ENCODE assay signal across 12 mouse cellular contexts in the genomic region with DNA sequence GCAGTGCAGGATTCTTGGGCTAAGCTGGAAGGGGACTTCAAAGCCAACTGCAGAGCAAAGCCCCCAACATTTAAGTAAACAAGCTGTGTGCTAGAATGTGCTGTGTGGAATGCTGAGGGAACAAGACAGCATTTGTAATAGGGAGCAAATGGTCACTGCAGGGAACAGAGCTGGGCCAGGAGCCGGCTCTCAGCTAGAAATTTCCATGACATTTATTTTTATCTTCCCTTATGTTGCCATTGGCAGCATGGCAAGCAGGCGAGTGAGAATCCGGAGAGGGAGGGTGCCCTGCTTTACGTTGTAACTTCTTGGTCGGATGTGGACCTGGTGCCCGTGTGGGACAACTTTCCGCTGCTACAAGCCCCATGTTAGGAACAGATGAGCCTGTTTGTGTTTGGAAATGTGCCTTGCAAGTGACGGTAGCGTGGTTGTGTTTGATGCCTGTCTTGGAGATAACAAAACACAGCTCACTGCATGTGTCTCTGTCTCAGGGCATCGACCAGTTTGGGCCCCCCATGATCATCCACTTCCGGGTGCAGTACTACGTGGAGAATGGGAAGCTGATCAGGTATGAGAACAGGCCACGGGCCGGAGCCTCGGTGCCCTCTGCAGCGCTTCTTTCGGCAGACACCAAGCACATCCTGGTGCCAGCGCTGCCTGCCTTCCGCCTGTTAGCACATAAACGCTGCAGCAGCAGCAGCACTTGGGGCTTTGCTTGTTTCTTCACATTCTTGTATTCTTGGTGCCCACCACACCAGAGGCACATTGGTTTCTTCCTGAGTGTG. TPM values are rescaled to one million over a fixed set of nuclear protein-coding genes. Genes with fewer than 3 reads are reported as not detected.
DNase-seq lines count a peak whose midpoint lies in the region; ATAC-seq and TF ChIP-seq lines count a peak whose summit lies in the region.
"Had no signal": no experiment of that assay in that cellular context is flagged by ENCODE, and none has a peak within 500 bp of the region (broad histone marks: within the 10 kb centered on the region; RNA-seq: fewer than 3 reads in every experiment).

No protein-coding gene starts in this region.

- H3K4me3 ChIP-seq in heart, embryonic 12.5 days: no peak overlapping the region
- H3K4me3 ChIP-seq in heart, embryonic 10.5 days: no peak overlapping the region
- H3K4me3 ChIP-seq in heart, postnatal 0 days (ENCODE audit: low read depth, low read length): no peak overlapping the region
- H3K4me3 ChIP-seq: erythroblast, embryonic 14.5 days; heart, embryonic 13.5 days; limb, embryonic 15.5 days had no signal

- no peak for TF ChIP-seq CTCF in heart, postnatal 0 days (IDR thresholded peaks at IDR 0.05; ENCODE audit: low read depth)

- H3K4me2 ChIP-seq in heart, embryonic 12.5 days: no peak overlapping the region
- no peak overlapping the region for H3K4me2 ChIP-seq in heart, postnatal 0 days (ENCODE audit: low read depth, low read length)
- H3K4me2 ChIP-seq: heart, embryonic 13.5 days; limb, embryonic 15.5 days had no signal

- no peaks in the 10 kb centered on the region for H3K9me3 ChIP-seq in heart, embryonic 12.5 days (replicated peaks)
- H3K9me3 ChIP-seq in heart, embryonic 10.5 days: no peaks in the 10 kb centered on the region; the same call in 1 of the 2 replicates
- H3K9me3 ChIP-seq in heart, postnatal 0 days (replicated peaks; ENCODE audit: control insufficient read depth, low read length): no peaks in the 10 kb centered on the region
- H3K9me3 ChIP-seq: heart, embryonic 13.5 days; limb, embryonic 15.5 days had no signal

- DNase-seq in heart, embryonic 10.5 days (ENCODE audit: low spot score): no peak
- peak; percentile 58 to 67 for DNase-seq in right cerebral cortex, postnatal 10 days (ENCODE audit: low spot score in 2 of 2)
- no peak for DNase-seq in right cerebral cortex, postnatal 14 days
- peak; percentile 65 for DNase-seq in heart, postnatal 0 days (ENCODE audit: low spot score)
- DNase-seq in right cerebral cortex, postnatal 4 days: peak; percentile 23
- DNase-seq in MN1 (ENCODE audit: low spot score): no peak
- DNase-seq: kidney, adult 18-20 months had no signal

- WGBS in heart, embryonic 12.5 days: 73% methylated on average over 20 of the region's 20 CpGs
- 79% methylated on average over 20 of the region's 20 CpGs for WGBS in heart, embryonic 10.5 days
- 71% methylated on average over 20 of the region's 20 CpGs for WGBS in heart, postnatal 0 days

- H3K36me3 ChIP-seq in heart, embryonic 12.5 days: peaks cover 57% of the 10 kb centered on the region
- H3K36me3 ChIP-seq in heart, embryonic 10.5 days: peaks cover 56% of the 10 kb centered on the region
- peaks cover 55% of the 10 kb centered on the region for H3K36me3 ChIP-seq in heart, postnatal 0 days (replicated peaks; ENCODE audit: control insufficient read depth, insufficient read depth, low read length)

- no peak for ATAC-seq in heart, embryonic 12.5 days (ENCODE audit: insufficient number of reproducible peaks, low FRiP score)
- peak; percentile 28; the same call in 1 of the 2 replicates for ATAC-seq in heart, postnatal 0 days (ENCODE audit: insufficient read depth, low read depth)
- ATAC-seq in erythroblast, adult 5-6 weeks (replicated peaks; ENCODE audit: low FRiP score, poor library complexity, severe bottlenecking): no peak

- peaks cover 37% of the 10 kb centered on the region for H3K4me1 ChIP-seq in heart, embryonic 12.5 days (replicated peaks)
- peaks cover 28% of the 10 kb centered on the region for H3K4me1 ChIP-seq in heart, embryonic 10.5 days
- H3K4me1 ChIP-seq in heart, postnatal 0 days (ENCODE audit: control insufficient read depth, insufficient read depth): peaks cover 19% of the 10 kb centered on the region

- H3K27me3 ChIP-seq in heart, embryonic 12.5 days (replicated peaks): no peaks in the 10 kb centered on the region
- H3K27me3 ChIP-seq in heart, embryonic 10.5 days (ENCODE audit: insufficient read depth, poor library complexity, severe bottlenecking): no peaks in the 10 kb centered on the region
- no peaks in the 10 kb centered on the region for H3K27me3 ChIP-seq in heart, postnatal 0 days (ENCODE audit: control insufficient read depth, insufficient read depth, low read length)
- H3K27me3 ChIP-seq: heart, embryonic 13.5 days; limb, embryonic 15.5 days had no signal

- 0 out of 2 replicates have a peak overlapping the region, but pooled peaks have one; percentile 8 for H3K27ac ChIP-seq in heart, embryonic 12.5 days (ENCODE audit: poor library complexity, severe bottlenecking)
- no peak overlapping the region for H3K27ac ChIP-seq in heart, embryonic 10.5 days
- peak overlapping the region; percentile 22; the same call in 1 of the 2 replicates for H3K27ac ChIP-seq in heart, postnatal 0 days (ENCODE audit: low read depth)
- H3K27ac ChIP-seq: heart, embryonic 13.5 days; limb, embryonic 15.5 days had no signal

- no peak for TF ChIP-seq EP300 in heart, postnatal 0 days (IDR thresholded peaks at IDR 0.05; ENCODE audit: low read depth)

- H3K9ac ChIP-seq in heart, embryonic 12.5 days: no peak overlapping the region
- H3K9ac ChIP-seq in heart, postnatal 0 days (replicated peaks; ENCODE audit: low read depth, low read length): no peak overlapping the region
- H3K9ac ChIP-seq: heart, embryonic 13.5 days; limb, embryonic 15.5 days had no signal

RNA-seq across cellular contexts. Expression of gene Frmd6, which starts 52.8 kb away (rescaled TPM):
- 29.4 and 29.6 TPM in 2 replicates for polyA plus RNA-seq in heart, embryonic 12.5 days (2016; fragmentation: Nextera tagmentation; extraction: Ambion mirVana)
- 20.1 and 20.4 TPM in 2 replicates for polyA plus RNA-seq in heart, embryonic 10.5 days (2016; fragmentation: Nextera tagmentation; extraction: Ambion mirVana)
- 22.6 and 29.2 TPM in 2 replicates for total RNA-seq in heart, postnatal 0 days (2014; rRNA removed; ENCODE audit: low replicate concordance)
- polyA plus RNA-seq in heart, postnatal 0 days (2015; fragmentation: Nextera tagmentation; extraction: Ambion mirVana): 17.4 and 17.9 TPM in 2 replicates
- 0.19 and 1.3 TPM in 2 replicates for total RNA-seq in erythroblast, adult 5-6 weeks (2015; ENCODE audit: low replicate concordance)
- 0.60 and 1.5 TPM in 2 replicates for total RNA-seq in erythroblast, adult 5-6 weeks (2017; ENCODE audit: low replicate concordance)

RNA-seq across cellular contexts. Expression of gene Actr10, which starts 59.5 kb away (rescaled TPM):
- 196 and 197 TPM in 2 replicates for polyA plus RNA-seq in heart, embryonic 12.5 days (2016; fragmentation: Nextera tagmentation; extraction: Ambion mirVana)
- polyA plus RNA-seq in heart, embryonic 10.5 days (2016; fragmentation: Nextera tagmentation; extraction: Ambion mirVana): 194 and 197 TPM in 2 replicates
- total RNA-seq in heart, postnatal 0 days (2014; rRNA removed; ENCODE audit: low replicate concordance): 81.4 and 119 TPM in 2 replicates
- 232 and 239 TPM in 2 replicates for polyA plus RNA-seq in heart, postnatal 0 days (2015; fragmentation: Nextera tagmentation; extraction: Ambion mirVana)
- 40.3 and 76.7 TPM in 2 replicates for total RNA-seq in erythroblast, adult 5-6 weeks (2015; ENCODE audit: low replicate concordance)
- 29.5 and 39.3 TPM in 2 replicates for total RNA-seq in erythroblast, adult 5-6 weeks (2017; ENCODE audit: low replicate concordance)

Comparison
In these comparisons a context has a peak if more than half of its experiments do, and no peak if none do; other contexts are left out.
1. DNase-seq: peak in right cerebral cortex, postnatal 10 days (2 of 2), heart, postnatal 0 days (single experiment) and right cerebral cortex, postnatal 4 days (single experiment); none in heart, embryonic 10.5 days (single experiment), right cerebral cortex, postnatal 14 days (single experiment) and MN1 (single experiment).